Mouse (Mus musculus) thymus, postnatal 25 days (tissue): ENCODE measurements around the gene Mpz.

Experiments
- DNase-seq: peaks from one replicate; pipeline ENCODE4 v3.0.0; 2022

The Mpz gene

DNA sequence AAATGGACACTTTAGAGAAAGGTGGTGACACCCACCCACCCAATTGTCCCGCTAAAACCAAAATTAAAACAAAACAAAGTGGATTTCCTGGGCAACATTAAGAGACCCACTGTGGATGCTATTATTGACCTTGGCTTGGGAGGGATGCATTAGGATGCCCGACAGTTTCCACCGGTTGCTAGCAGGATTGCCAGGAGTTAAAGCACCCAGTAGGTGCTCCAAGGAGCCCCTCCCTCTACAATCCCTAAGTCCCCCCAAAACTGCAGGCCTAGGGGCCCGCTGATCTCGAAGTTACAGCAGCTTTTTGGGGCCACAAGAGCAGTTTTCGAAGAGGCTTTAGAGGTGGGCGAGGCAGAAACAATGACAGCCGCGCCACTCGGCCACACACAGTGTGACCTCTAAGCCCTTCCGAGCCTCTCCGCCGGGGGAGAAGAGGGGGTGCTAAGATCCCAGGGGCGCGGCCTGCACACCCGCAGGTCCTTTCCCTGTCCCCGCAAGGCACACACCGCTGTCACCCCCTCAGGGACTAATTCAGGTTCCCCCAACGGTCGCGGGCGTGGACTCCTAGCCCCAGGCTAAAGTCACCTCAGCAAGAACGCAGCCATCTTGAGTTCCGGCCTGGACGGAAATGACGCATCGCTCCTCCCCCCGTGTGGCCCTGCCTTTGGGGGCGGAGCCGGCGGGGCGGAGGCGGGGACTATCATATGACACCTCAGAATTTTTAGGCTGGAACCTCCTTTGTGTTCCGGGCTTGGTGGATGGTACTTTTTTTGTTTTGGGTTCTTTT, at the start of gene Mpz, which contains the start of gene Sdhc:
Gene Mpz (plus strand): TSS at position 738 of the 787 bp plus-strand sequence.
Gene Sdhc (minus strand): TSS at position 630 of the 787 bp plus-strand sequence.
- DNase-seq, result peak; percentile 97

DNA sequence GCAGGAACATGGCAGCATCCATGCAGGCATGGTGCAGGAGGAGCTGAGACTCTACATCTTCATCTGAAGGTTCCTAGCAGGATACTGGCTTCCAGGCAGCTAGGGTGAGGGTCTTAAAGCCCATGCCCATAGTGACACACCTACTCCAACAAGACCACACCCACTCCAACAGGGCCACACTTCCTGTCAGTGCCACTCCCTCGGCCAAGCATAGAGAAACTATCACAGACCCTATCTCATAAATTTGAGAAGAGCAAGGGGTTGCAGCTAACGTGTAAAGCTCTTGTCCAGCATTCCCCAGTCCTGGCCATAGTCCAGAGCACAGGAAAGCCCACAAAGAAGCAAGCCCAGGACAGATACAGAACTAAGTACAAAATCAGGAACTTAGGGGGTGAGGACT, 49.5 kb upstream of the Mpz start:
- no peak for DNase-seq

DNA sequence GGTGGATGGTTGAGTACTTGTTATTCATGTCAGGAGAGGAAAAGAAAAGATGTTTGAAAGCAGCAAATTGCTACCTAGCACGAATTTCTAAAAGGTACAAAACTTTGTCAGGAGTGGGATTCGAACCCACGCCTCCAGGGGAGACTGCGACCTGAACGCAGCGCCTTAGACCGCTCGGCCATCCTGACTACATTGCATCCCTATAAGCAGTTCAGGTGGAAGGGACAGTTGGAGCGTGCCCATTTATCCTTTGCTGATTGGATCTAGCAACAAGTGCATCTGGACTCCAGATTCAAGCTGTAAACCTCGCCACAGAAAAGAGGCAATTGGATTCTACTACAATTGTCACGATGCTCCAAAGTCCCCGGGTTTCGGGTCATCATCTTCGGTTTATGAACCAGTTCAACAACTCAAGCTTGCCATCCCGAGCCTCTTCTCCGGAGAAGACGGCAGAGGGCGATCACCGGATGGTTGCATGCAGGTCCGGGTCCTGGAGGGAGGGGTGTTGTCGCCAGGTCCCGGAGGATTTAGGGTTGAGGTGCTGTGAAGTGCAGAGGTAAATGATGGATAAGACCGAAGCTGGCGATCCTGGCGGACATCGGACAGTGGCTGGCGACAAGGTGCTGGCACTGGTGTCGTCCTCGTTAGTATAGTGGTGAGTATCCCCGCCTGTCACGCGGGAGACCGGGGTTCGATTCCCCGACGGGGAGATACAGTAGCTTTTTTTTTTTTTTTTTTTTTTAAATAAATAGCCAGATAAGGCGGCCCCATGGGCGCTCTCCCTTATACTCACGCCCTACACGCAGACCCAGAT, 48.6 kb upstream of the Mpz start:
- DNase-seq, result peak; percentile 83

DNA sequence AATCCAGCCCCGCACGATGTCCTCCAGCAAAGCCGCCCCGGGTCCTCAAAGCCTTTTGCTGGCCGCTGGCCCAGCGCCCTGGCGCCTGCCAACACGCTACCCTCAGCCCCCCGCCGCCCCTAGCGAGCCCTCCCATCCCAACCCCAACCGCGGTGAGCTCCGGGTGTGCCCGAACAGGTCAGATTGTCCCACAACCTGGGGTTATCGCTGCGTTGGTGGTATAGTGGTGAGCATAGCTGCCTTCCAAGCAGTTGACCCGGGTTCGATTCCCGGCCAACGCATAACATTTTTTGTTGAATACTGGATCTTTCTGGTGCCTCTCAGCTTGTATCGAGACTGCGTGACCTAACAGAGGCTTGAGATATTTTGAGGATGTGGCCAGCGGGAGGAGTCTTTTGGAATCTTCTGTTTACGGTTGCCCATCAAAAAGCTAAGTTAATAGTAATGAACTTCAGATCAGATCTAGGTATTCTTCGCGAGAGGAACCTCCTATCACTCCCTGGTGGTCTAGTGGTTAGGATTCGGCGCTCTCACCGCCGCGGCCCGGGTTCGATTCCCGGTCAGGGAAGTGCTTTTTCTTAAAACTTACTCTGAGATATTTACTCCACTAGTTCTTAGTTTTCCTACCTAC, 47.8 kb upstream of the Mpz start:
- DNase-seq, result peak; percentile 89

DNA sequence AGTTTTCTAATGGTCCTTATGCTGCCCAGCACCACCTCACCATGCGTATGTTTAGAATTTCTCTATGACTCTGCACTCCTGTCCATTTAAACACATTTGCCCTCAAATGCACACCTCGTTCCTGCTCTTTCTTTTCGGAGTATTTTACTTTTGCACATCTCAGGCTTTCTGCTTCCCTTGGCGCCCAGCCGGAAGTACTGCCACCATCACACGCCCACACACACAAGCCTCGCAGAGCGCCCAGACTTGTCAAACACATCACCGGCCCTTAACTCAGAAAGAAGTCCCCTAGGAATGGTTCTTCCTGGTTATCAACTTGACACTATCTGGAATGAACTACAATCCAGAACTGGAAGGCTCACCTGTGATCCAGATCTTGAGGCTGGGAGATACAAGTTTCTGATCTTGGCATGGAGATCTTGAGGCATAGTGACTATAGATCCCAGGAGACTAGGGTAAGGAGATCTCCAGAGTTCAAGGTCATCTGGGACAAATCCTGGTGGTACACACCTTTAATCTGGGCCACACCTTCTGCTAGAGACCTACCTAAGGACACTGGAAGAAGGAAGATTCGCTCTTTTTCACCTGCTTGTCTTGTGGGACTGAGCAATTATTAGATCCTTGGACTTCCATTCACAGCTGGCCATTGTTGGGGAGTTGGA, 47.2 kb upstream of the Mpz start:
- DNase-seq, result no peak

DNA sequence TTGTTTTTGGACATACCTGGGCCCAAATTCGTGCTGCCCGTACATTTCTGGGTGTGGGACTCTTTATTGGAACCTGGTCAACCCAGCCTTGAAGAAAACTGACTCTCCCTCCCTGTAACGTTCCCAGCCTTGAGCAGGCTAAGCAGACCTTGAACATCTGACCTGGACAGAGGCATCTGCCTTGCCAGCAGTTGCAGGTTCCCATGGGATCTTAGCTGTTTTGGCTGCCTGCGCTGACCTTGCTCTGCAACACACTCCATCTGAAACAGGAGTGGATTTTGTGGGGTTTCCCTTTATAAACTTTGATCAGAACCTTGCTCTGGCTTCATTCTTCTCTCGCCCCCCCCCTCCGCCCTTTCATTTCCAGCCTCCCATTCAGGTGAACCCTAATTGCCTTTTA, 45.3 kb upstream of the Mpz start:
- DNase-seq, result no peak

DNA sequence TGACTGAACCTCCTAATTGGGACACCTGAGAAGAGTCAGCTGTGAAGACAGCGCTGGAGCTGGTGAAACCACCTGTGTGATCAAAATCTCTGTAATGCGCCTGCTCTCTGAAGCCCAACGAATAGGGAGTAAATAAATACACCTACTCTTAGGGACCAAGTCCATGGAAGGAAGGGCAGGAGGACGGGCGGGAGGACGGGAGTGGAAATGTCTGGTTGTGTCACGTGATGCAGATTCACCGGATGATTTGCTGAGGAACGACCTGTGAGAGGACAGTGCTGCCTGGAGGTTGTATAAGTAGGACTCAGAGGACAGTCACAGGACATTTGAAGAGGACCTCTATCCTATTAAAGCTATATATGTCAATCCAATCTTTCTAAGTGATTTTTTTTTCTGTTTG, 40.9 kb upstream of the Mpz start:
- DNase-seq, result no peak

DNA sequence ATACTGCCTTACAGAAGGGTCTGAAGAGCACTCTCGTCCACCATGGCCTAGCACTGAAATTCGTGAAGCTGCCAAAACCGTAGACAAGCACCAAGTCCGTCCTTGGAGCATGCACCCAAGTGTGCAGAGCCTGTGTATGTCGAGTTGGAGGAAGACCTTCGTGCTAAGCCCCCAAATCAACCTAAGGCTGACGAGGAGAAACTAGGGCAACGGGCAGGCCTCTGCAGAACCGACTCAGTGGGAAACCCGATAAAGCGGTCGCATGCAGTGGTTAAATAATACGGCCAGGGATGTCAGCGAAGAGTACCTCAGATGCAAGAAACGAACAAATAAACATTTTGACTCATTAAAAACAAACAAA, 39.9 kb upstream of the Mpz start:
- no peak for DNase-seq

DNA sequence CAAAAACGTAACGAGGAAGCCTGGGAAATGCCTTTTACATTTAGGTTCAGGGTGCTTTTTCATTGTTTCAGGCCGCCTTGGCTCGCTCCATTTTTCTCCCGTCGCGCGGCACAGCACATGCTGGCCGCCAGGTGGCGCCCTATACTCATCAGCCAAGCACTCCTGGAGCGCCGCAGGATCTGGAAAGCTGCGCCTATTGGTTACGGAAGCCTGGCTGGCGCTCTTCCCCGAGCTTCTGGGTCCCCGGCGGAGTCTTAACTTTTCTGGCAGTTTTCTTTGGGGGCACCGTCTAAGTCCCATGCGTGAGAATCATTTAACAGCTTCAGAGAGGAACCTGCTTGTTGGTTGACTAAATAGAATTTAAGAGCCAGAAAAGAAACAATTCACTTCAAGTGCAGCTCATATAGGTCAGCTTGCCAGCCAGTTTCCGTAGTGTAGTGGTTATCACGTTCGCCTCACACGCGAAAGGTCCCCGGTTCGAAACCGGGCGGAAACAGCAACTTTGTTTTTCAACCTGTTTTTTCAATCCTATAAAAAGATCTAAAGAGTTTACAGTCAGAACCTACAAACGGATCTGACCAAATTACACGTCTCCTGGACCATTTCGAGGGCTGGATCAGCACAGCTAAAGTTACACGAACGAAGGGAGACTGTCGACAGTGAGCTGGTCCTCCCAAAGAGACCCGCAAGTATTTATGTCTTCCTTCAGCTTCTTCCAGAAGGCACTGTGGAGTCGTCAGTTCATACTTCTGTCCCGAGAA, 39.3 kb upstream of the Mpz start:
- DNase-seq, result peak; percentile 94

DNA sequence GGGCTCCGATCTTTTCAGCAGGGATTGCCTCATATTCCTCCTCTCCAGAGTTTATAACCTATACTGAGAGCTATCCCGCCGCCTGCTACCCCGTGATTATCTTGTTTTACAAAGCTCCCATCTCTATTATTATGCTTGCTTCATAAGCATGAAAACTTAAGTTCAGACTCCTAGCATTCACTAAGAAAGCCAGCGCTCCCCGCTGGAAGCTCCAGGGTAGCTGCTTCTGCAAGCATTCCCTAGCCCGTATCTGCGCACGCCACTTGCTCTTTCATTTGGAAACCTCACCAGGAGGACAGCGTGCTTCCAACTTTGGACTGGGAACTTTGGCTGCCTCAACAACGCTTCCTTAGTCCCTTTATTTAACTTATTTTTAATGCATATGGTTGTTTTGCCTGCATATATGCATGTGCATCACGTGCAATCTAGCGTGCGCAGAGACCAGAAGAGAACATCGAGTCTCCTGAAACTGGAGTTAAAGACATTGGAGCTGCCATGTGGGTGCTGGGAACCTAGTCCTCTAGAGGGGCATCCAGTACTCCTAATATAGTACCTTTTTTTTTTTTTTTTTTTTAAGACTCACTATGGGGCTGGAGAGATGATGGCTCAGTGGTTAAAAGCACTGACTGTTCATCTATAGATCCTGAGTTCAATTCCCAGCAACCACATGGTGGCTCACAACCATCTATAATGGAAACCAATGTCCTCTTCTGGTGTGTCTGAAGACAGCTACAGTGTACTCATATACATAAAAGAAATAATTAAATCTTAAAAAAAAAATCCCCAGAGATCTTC, 38.5 kb upstream of the Mpz start:
- peak; percentile 43 for DNase-seq

DNA sequence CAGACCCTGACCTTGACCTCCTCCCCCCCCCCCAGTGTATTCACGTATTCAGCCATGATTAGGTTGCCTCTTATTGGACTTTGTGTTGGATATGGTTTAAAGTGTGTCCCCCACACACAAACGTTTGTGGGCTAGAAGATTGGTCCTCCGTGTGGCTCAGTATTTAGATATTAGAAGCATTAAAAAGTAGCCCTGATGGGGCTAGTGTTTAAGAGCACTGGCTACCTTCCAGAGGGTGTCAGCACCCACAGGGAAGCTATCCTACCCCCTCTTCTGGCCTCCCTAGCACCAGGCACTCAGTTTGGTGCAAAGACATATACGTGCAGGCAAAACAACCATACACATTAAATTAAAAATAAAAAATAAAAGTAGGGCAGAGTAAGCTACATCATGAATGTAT, 37.5 kb upstream of the Mpz start:
- DNase-seq, result no peak

DNA sequence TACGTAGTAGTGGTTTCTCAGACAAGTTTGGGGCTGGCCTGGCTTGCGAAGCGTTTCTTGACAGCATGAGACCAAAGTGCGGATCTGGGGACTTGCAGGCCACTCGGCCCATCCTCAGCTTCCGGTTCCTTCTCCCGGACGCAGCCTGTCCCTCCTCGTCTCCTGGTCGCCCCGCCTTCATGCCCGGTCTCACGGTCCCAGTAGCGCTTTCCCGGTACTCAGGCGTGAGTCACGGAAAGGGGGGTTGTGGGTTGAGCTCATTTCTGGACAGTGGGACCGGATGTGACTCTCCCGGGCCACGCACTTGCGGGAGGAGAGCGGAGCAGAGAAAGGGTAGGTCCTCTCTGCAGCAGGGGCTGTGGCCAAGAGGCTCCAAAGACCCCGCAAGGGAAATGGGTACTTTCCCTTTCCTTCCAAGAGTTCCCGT, 36.6 kb upstream of the Mpz start, which contains the start of gene Cfap126:
Gene Cfap126 (plus strand): TSS at position 46 of the 427 bp plus-strand sequence.
- peak; percentile 31 for DNase-seq

DNA sequence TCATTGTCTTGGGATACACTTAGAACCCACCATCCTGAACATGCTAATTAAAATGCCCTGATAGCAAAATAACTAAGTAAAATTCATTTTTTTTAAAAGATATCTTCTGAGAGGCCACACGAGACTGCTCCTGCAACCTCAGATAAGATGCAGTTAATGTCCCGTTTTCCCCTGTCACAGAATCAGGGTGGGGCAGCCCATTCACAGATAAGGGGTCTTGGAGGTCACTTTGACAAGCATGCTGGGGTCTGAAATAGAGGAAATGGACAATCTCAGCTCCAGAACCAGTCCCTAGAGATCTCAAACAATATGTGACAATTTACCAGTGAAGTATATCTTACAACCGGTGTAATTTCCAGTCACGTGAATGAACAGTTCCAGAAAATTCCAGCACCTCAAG, 34.2 kb upstream of the Mpz start:
- no peak for DNase-seq

DNA sequence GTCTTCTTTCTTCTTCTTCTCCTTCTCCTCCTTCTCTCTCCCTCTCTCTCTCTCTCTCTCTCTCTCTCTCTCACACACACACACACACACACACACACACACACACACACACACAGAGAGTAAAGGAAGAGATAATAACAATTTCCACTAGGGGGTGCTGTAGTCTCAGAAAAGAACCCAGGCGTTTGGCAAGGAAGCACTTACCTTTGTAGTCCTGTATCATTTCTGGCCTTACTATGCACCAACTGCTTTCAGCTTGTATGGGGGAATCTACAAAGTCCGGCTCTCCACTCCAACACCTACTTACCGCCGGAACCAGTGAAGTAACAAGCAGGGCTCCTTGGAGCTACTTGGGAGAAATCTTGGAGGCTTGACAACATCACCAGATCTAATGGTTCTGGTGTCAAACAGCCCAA, 32.2 kb upstream of the Mpz start:
- DNase-seq, result peak; percentile 56

DNA sequence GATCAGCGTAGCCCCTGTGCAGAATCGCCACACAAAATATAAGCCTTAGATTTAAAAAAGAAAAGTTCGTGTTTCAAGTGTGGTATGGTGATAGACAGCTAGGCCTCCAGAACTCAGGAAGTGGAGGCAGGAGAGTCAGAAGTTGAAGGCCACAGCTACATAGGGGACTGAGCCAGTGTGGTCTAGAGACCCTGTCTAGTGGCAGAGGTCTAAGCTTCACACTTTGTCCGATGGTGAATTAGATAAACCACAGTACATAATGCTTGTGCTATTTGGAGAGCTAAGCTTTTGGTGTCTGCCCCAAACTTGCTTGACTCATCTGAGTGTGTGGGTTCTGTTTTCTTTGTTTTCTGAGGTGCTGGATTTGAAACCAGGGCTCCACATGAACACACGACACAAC, 31.5 kb upstream of the Mpz start:
- DNase-seq, result no peak

DNA sequence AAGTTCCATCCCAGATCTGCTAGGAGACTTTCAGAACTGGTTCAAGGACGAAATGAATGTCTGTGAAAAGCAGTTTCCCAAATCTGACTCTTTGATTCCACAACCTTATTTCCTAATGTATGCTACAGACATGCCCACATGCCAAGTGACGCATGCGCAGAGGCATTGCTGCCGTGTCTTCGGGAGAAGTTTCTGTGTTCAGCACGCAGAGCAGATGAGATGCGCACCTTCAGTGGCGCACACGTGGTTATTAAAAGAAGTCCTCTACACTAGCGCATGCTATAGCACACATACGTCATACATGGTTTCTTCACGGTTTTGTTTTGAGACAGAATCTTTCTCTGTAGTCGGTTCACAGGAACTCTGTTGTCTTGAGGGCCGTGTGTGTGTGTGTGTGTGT, 31.1 kb upstream of the Mpz start:
- DNase-seq, result no peak

DNA sequence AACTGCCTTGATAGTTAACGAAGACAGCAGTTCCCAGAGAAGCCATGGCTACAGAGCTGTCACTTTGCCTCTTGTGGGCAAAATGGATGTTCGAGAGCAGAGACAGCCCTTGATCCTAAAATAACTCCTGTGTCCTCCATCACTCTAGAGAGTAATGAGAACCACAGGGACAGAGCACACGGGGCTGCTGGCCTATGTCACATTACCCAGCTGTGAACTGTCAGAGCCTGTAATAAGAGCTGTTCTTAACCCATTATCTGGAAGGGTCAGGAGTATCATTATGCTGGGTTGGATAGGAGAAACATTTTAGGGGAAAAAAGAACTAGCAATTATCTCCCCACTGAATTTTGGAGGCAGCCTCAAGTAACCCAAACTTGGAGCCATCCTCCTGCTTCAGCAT, 29.6 kb upstream of the Mpz start:
- DNase-seq, result no peak

DNA sequence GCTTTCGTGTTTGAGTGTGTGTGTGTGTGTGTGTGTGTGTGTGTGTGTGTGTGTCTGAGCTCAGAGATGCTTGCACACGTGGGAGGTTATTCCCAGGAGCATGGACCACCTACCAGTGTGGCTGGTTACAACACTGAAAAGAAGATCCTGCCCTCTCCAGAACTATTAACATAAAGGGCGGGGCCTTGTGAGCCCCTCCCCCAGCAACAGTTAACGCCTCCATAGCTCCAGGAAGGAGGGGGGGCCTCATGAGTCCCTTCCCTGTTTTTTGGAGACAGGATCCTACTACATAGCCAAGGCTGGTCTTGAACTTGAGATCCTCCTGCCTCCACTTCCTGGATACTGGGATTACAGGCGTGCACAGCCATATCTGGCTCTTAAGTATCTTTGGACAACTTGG, 28.7 kb upstream of the Mpz start:
- DNase-seq, result no peak

DNA sequence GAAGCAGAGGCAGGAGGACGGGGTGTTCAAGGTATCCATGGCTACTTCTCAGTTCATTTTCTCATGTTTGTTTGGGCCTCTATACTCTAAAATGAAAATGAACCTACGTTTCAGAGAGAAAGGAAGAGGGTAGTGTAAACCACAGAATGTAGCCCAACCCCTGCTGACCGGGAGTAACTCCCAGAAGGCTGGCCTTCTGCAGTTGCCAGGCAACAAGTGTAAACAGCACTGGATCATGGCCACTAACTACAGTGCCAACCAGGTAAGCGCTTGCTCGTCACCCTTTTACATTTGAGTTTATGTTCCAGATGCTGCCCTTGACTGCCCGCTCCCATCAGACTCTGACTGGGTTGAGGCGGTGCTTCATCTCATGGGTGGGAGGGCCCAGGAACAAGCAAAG, 27.6 kb upstream of the Mpz start:
- no peak for DNase-seq

DNA sequence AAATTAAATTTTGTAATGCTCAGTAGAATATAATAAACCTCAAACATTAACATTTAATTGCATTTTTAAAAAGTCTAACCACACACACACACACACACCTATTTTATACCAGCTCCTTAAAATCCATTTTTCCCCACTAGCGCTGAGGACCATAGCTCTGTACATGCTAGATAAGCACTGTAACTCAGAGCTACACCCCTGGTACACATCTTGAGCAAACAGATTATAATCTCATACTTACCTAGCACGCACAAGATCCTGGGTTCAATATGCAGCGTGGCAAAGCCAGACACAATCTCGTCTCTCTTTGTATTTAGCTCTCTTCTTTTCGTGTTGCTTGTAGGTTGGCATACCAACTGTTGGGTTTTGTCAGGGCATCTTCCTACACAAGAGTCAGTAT, 26.1 kb upstream of the Mpz start:
- no peak for DNase-seq

DNA sequence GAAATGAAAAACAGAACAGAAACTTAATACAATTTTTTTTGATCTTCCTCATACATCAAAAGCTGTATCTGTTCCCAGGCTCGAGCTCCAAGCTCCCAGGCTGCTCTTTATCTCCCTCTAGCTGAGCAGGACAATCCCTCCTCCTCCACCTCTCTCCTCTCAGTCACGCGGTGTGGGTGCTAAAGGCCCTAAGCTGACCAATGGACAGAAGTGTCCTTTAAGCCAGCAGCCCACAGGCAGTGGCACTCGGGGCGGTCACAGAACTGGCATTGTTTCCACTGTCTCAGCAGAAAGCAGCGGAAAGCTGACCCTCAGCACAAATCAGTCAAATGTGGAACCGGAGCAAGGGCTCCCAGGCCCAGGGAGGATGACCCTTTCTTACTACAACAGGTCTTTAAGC, 21.3 kb upstream of the Mpz start:
- DNase-seq, result no peak

DNA sequence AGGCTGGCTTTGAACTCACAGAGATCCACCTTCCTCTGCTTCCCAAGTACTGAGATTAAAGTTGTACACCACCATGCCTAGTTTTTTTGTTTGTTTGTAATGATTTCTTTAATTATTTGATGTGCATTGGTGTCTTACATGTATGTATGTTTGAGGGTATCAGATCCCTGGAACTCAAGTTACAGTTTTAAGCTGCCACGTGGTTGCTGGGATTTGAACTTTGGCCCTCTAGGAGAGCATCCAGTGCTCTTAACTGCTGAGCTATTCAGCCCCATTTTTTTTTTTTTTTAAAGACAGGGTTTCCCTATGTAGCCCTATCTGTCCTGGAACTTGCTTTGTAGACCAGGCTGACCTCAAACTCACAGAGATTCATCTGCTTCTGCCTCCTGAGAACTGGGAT, 19.5 kb upstream of the Mpz start:
- DNase-seq, result no peak
